Mouse (Mus musculus) brain, embryonic 14.5 days (tissue): Measurements from ENCODE around the gene BC024978.

Experiments used
- CTCF ChIP-seq: fragments of 200-500 bp; IDR thresholded peaks from 2 replicates; pipeline ENCODE4 v1.5.1; 2012; ENCODE audit warnings: inconsistent platforms, mild to moderate bottlenecking, moderate library complexity, borderline replicate concordance; ENCODE audit not compliant: insufficient read depth, insufficient read length; ENCODE audit errors: extremely low read depth
- POLR2A ChIP-seq: fragments of 200-500 bp; IDR thresholded peaks from 2 replicates; pipeline ENCODE4 v1.6.1; 2012; ENCODE audit warnings: mild to moderate bottlenecking, inconsistent platforms, borderline replicate concordance; ENCODE audit not compliant: poor library complexity, insufficient read depth, insufficient read length, severe bottlenecking; ENCODE audit errors: extremely low read depth

- TF ChIP-seq CTCF (no peak), POLR2A (no peak)
These were observed 16.2 kb upstream of the BC024978 start for GRCm38 (mm10) chr7:27179217-27179918.
